Mouse (Mus musculus): ENCODE measurements around the gene Mgat5b.
"Not testable (repeated sequence)": the region's sequence is repeated elsewhere in the genome, so short reads cannot be mapped to it uniquely, and the experiment has no call there.

Gene Mgat5b

GRCm38 (mm10) chr11:116918323-116919185, at the start of gene Mgat5b:
Mgat5b (plus strand) TSS chr11:116918863.
- in situ Hi-C loops (cut with MboI, MseI): no loop called here

GRCm38 (mm10) chr11:116869223-116869622, 49.4 kb upstream of the Mgat5b start:
- in situ Hi-C loops (cut with MboI, MseI): no loop called here

- in situ Hi-C loops (cut with MboI, MseI): no loop called here
Observed at GRCm38 (mm10) chr11:116869641-116870040, 49.0 kb upstream of the Mgat5b start.

GRCm38 (mm10) chr11:116871538-116871937, 47.1 kb upstream of the Mgat5b start:
- in situ Hi-C loops (cut with MboI, MseI): no loop called here

- in situ Hi-C loops (cut with MboI, MseI): no loop called here
Observed at GRCm38 (mm10) chr11:116873987-116874386, 44.7 kb upstream of the Mgat5b start.

GRCm38 (mm10) chr11:116878454-116878853, 40.2 kb upstream of the Mgat5b start:
- in situ Hi-C loops (cut with MboI, MseI): no loop called here

- in situ Hi-C loops (cut with MboI, MseI): no loop called here
Observed at GRCm38 (mm10) chr11:116880839-116881238, 37.8 kb upstream of the Mgat5b start.

- in situ Hi-C loops (cut with MboI, MseI): no loop called here
Observed at GRCm38 (mm10) chr11:116881440-116881839, 37.2 kb upstream of the Mgat5b start.

- in situ Hi-C loops (cut with MboI, MseI): no loop called here
Observed at GRCm38 (mm10) chr11:116882446-116882845, 36.2 kb upstream of the Mgat5b start.

- in situ Hi-C loops (cut with MboI, MseI): no loop called here
Observed at GRCm38 (mm10) chr11:116884061-116884460, 34.6 kb upstream of the Mgat5b start.

- in situ Hi-C loops (cut with MboI, MseI): no loop called here
Observed at GRCm38 (mm10) chr11:116885275-116886151, 33.1 kb upstream of the Mgat5b start.

GRCm38 (mm10) chr11:116887136-116887535, 31.5 kb upstream of the Mgat5b start:
- in situ Hi-C loops (cut with MboI, MseI): no loop called here

- in situ Hi-C loops (cut with MboI, MseI): no loop called here
Observed at GRCm38 (mm10) chr11:116893532-116894442, 24.9 kb upstream of the Mgat5b start.

- in situ Hi-C loops (cut with MboI, MseI): no loop called here
Observed at GRCm38 (mm10) chr11:116895402-116895801, 23.3 kb upstream of the Mgat5b start.

- in situ Hi-C loops (cut with MboI, MseI): no loop called here
Observed at GRCm38 (mm10) chr11:116899247-116899646, 19.4 kb upstream of the Mgat5b start.

GRCm38 (mm10) chr11:116902588-116902987, 16.1 kb upstream of the Mgat5b start:
- in situ Hi-C loops (cut with MboI, MseI): not testable (repeated sequence)

GRCm38 (mm10) chr11:116905741-116906456, 12.8 kb upstream of the Mgat5b start:
- in situ Hi-C loops (cut with MboI, MseI): no loop called here

- in situ Hi-C loops (cut with MboI, MseI): no loop called here
Observed at GRCm38 (mm10) chr11:116913573-116913972, 5.1 kb upstream of the Mgat5b start.

GRCm38 (mm10) chr11:116914267-116914885, 4.3 kb upstream of the Mgat5b start:
- in situ Hi-C loops (cut with MboI, MseI): no loop called here

GRCm38 (mm10) chr11:116915241-116915640, 3.4 kb upstream of the Mgat5b start:
- in situ Hi-C loops (cut with MboI, MseI): no loop called here

Data from T-helper 1 cell (primary cell).